Mouse (Mus musculus) adrenal gland, postnatal 25 days (tissue): ENCODE results near the gene Cdyl2. TPM values are rescaled to one million over a fixed set of nuclear protein-coding genes. Genes with fewer than 3 reads are reported as not detected.
A peak's percentile ranks its signal among the peaks of the same experiment; 100 is the strongest.

Experiments used
- DNase-seq: peaks from one replicate; pipeline ENCODE4 v3.0.0; 2021; ENCODE audit warnings: mixed read lengths
- total RNA-seq: library from RNA; stranded (reverse); gene quantifications from 2 replicates; pipeline ENCODE4 v1.2.3, GENCODE M21; 2021

Gene Cdyl2
- total RNA-seq, 1 experiment from 2014 or later = 10.8 TPM

DNA sequence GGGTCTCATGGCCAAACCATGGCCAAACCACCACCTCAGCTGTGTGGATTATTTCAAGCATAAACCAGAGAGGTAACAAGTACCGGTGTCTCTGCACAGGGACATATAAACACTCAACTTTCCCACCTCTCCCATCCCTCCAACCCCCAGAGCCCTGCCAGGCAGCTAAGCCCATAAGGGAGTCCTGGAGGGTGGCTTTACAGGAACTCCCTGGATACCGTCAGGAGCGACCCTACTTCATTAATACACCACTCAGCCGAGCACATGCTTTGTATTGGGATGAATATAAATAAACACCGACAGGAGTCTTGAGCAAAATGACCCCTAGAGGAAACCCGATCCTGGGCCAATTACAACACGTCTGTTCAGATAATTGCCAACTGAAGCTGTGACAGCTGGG, 194.0 kb downstream of the Cdyl2 start:
- no peak for DNase-seq

- no peak for DNase-seq
Observed at GRCm38 (mm10) chr8:116536786-116537185, 196.0 kb downstream of the Cdyl2 start.

GRCm38 (mm10) chr8:116533081-116533480, 199.7 kb downstream of the Cdyl2 start:
- no peak for DNase-seq

DNA sequence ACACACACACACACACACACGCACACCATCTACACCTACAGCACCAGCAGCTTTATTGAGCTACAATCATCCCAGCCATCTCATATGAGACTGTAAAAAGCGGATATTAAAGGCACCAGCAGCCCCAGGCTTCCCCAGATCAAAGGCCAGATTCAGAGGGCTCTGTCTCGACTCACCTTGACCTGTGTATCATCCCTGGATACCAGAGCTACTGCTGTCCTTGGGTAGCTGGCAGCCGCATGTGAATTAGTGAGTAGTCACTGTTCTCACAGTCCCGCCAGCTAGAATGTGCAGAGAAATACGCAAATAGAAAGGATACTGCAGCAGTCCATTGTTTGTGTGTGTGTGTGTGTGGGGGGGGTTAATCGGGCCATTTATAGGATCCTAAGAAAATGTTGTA, 204.1 kb downstream of the Cdyl2 start:
- DNase-seq = peak; percentile 10

- DNase-seq = no peak
Observed at GRCm38 (mm10) chr8:116524915-116525314, 207.9 kb downstream of the Cdyl2 start.

Other genes with a start within 250 kb of the Cdyl2 start
- not detected in 2 replicates for gene Dynlrb2, start 228.0 kb downstream of the Cdyl2 start, total RNA-seq
- gene Cmc2, start 188.5 kb upstream of the Cdyl2 start, total RNA-seq = 50.7 and 55.5 TPM in 2 replicates
- gene Cenpn, start 188.7 kb upstream of the Cdyl2 start, total RNA-seq = 7.4 and 9.6 TPM in 2 replicates
- gene Atmin, start 210.4 kb upstream of the Cdyl2 start, total RNA-seq = 20.6 and 23.8 TPM in 2 replicates
- gene 1700030J22Rik, start 246.0 kb upstream of the Cdyl2 start, total RNA-seq = 2.2 and 3.8 TPM in 2 replicates